Mouse (Mus musculus): ENCODE results near the gene Prpf8. TPM values are rescaled to one million over a fixed set of nuclear protein-coding genes. Genes with fewer than 3 reads are reported as not detected.

The Prpf8 gene
- total RNA-seq, 1 experiment, result 256 TPM

DNA sequence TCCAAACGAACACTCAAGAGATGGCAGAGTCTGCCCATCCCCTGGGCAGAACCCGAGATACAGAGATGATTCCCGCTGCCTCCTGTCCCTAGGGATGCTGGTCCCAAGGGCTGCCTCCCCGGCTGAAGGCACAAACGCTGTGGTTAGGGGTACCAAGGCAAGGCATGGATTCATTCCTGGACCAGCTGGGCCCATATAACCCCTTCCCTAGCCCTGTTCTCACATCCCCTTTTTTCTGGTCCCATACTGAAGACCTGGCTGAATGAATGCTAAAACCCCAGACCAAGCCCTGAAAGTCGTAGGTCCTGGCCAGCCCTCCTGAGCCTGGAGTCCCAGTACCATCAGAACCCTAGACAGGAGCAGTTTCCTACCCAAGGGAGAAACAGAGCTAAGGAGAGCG, 45.6 kb upstream of the Prpf8 start:
- H3K4me3 ChIP-seq (ENCODE audit: insufficient read depth in 1 of 2, low read depth in 1 of 2, low read length in 2 of 2, poor library complexity in 1 of 2, severe bottlenecking in 1 of 2), result no peak overlapping the region
- H3K9ac ChIP-seq (ENCODE audit: insufficient read depth, low read depth, low read length, poor library complexity, severe bottlenecking), result no peak overlapping the region
- in situ Hi-C loops (cut with MboI; ENCODE audit: low sequenced_read_pairs in 2 of 2, unreplicated experiment in 2 of 2), result no loop called here
- H3K27ac ChIP-seq (ENCODE audit: insufficient read depth, low read depth, low read length, poor library complexity, severe bottlenecking), result no peak overlapping the region
- no peaks in the 10 kb centered on the region for H3K36me3 ChIP-seq (ENCODE audit: control insufficient read depth, insufficient read depth, low read length, poor library complexity, severe bottlenecking)
- H3K4me1 ChIP-seq (ENCODE audit: control insufficient read depth in 2 of 2, insufficient read depth in 2 of 2, low read length in 2 of 2, poor library complexity in 1 of 2), result peaks cover 0 to 3% of the 10 kb centered on the region in 2 experiments; a peak in 1 of 4 replicates
- no peak for DNase-seq (ENCODE audit: low read depth, low spot score)
- TF ChIP-seq ZC3H11A (IDR thresholded peaks at IDR 0.05; ENCODE audit: borderline replicate concordance, low read depth, low read length) (no peak), MAFK (IDR thresholded peaks at IDR 0.05; ENCODE audit: insufficient read depth, low read depth, low read length) (no peak), CHD2 (IDR thresholded peaks at IDR 0.05; ENCODE audit: low read depth, low read length) (no peak), ZNF384 (IDR thresholded peaks at IDR 0.05; ENCODE audit: low read depth, low read length) (no peak), HCFC1 (IDR thresholded peaks at IDR 0.05; ENCODE audit: borderline replicate concordance, insufficient read depth, low read length) (no peak)
- H3K9me3 ChIP-seq (ENCODE audit: control insufficient read depth, insufficient read depth, low read depth, low read length), result no peaks in the 10 kb centered on the region

- no peak for DNase-seq (ENCODE audit: low read depth, low spot score)
- in situ Hi-C loops (cut with MboI; ENCODE audit: low sequenced_read_pairs in 2 of 2, unreplicated experiment in 2 of 2), result no loop called here
- Histone ChIP-seq H3K4me1 (ENCODE audit: control insufficient read depth in 2 of 2, insufficient read depth in 2 of 2, low read length in 2 of 2, poor library complexity in 1 of 2) (peaks cover 0 to 3% of the 10 kb centered on the region in 2 experiments; a peak in 1 of 4 replicates), H3K27ac (ENCODE audit: insufficient read depth, low read depth, low read length, poor library complexity, severe bottlenecking) (no peak overlapping the region), H3K4me3 (ENCODE audit: insufficient read depth in 1 of 2, low read depth in 1 of 2, low read length in 2 of 2, poor library complexity in 1 of 2, severe bottlenecking in 1 of 2) (no peak overlapping the region), H3K36me3 (ENCODE audit: control insufficient read depth, insufficient read depth, low read length, poor library complexity, severe bottlenecking) (no peaks in the 10 kb centered on the region), H3K9ac (ENCODE audit: insufficient read depth, low read depth, low read length, poor library complexity, severe bottlenecking) (no peak overlapping the region), H3K9me3 (ENCODE audit: control insufficient read depth, insufficient read depth, low read depth, low read length) (no peaks in the 10 kb centered on the region)
- no peak for TF ChIP-seq CHD2 (IDR thresholded peaks at IDR 0.05; ENCODE audit: low read depth, low read length)
- TF ChIP-seq HCFC1 (IDR thresholded peaks at IDR 0.05; ENCODE audit: borderline replicate concordance, insufficient read depth, low read length), result no peak
- TF ChIP-seq MAFK (IDR thresholded peaks at IDR 0.05; ENCODE audit: insufficient read depth, low read depth, low read length), result no peak
- TF ChIP-seq ZC3H11A (IDR thresholded peaks at IDR 0.05; ENCODE audit: borderline replicate concordance, low read depth, low read length), result no peak
- no peak for TF ChIP-seq ZNF384 (IDR thresholded peaks at IDR 0.05; ENCODE audit: low read depth, low read length)
Measured at GRCm38 (mm10) chr11:75441601-75442000, 45.0 kb upstream of the Prpf8 start.

DNA sequence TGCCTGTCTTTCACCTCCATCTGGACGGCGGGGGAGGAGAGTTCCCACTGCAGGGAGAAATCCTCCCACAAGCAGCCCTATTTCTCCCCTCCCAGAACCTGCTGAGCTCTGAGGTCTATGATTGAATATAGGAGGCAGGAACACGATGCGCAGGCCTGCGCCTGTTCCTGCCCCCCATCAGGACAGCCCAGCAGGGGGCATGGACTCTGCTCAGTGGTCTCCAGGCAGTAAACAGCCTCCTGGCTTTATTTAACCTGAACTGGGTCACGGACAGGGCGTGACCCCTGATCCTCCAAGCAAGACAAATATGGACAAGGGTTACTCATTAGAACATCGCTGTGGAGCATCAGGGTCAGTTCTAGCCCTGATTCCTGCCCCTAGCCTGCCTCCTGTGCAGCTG, 42.9 kb upstream of the Prpf8 start:
- H3K27ac ChIP-seq (ENCODE audit: insufficient read depth, low read depth, low read length, poor library complexity, severe bottlenecking), result no peak overlapping the region
- TF ChIP-seq HCFC1 (IDR thresholded peaks at IDR 0.05; ENCODE audit: borderline replicate concordance, insufficient read depth, low read length) (no peak), ZNF384 (IDR thresholded peaks at IDR 0.05; ENCODE audit: low read depth, low read length) (no peak), CHD2 (IDR thresholded peaks at IDR 0.05; ENCODE audit: low read depth, low read length) (no peak), MAFK (IDR thresholded peaks at IDR 0.05; ENCODE audit: insufficient read depth, low read depth, low read length) (no peak), ZC3H11A (IDR thresholded peaks at IDR 0.05; ENCODE audit: borderline replicate concordance, low read depth, low read length) (no peak)
- H3K4me1 ChIP-seq (ENCODE audit: control insufficient read depth in 2 of 2, insufficient read depth in 2 of 2, low read length in 2 of 2, poor library complexity in 1 of 2), result peaks cover 0 to 3% of the 10 kb centered on the region in 2 experiments; a peak in 1 of 4 replicates
- no peaks in the 10 kb centered on the region for H3K9me3 ChIP-seq (ENCODE audit: control insufficient read depth, insufficient read depth, low read depth, low read length)
- H3K9ac ChIP-seq (ENCODE audit: insufficient read depth, low read depth, low read length, poor library complexity, severe bottlenecking), result no peak overlapping the region
- H3K4me3 ChIP-seq (ENCODE audit: insufficient read depth in 1 of 2, low read depth in 1 of 2, low read length in 2 of 2, poor library complexity in 1 of 2, severe bottlenecking in 1 of 2), result no peak overlapping the region
- H3K36me3 ChIP-seq (ENCODE audit: control insufficient read depth, insufficient read depth, low read length, poor library complexity, severe bottlenecking), result peaks cover 4% of the 10 kb centered on the region; the same call in 1 of the 2 replicates
- DNase-seq (ENCODE audit: low read depth, low spot score), result no peak
- in situ Hi-C loops (cut with MboI; ENCODE audit: low sequenced_read_pairs in 2 of 2, unreplicated experiment in 2 of 2), result no loop called here

DNA sequence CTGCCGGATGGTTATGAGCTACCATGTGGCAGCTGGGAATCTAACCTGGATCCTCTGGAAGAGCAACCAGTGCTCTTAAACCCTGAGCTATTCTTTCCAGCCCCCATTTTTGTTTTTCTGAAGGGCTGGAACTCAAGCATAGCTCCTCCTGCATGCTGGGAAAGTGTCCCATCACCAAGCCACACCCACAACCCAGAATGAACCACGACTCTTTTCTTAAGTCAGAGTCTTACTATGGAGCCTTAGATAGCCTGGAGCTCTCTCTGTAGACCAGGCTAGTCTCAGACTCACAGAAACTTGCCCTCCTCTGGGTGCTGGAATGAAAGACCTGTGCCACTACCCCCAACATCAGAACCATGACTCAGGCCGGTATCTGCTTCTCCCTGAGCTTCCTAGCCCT, 38.0 kb upstream of the Prpf8 start:
- no peak overlapping the region for H3K4me3 ChIP-seq (ENCODE audit: insufficient read depth in 1 of 2, low read depth in 1 of 2, low read length in 2 of 2, poor library complexity in 1 of 2, severe bottlenecking in 1 of 2)
- H3K9me3 ChIP-seq (ENCODE audit: control insufficient read depth, insufficient read depth, low read depth, low read length), result no peaks in the 10 kb centered on the region
- no peak for TF ChIP-seq CHD2 (IDR thresholded peaks at IDR 0.05; ENCODE audit: low read depth, low read length)
- no peak for TF ChIP-seq MAFK (IDR thresholded peaks at IDR 0.05; ENCODE audit: insufficient read depth, low read depth, low read length)
- no peak for TF ChIP-seq HCFC1 (IDR thresholded peaks at IDR 0.05; ENCODE audit: borderline replicate concordance, insufficient read depth, low read length)
- no peak for TF ChIP-seq ZNF384 (IDR thresholded peaks at IDR 0.05; ENCODE audit: low read depth, low read length)
- no peak for TF ChIP-seq ZC3H11A (IDR thresholded peaks at IDR 0.05; ENCODE audit: borderline replicate concordance, low read depth, low read length)
- in situ Hi-C loops (cut with MboI; ENCODE audit: low sequenced_read_pairs in 2 of 2, unreplicated experiment in 2 of 2), result no loop called here
- no peak for DNase-seq (ENCODE audit: low read depth, low spot score)
- no peak overlapping the region for H3K9ac ChIP-seq (ENCODE audit: insufficient read depth, low read depth, low read length, poor library complexity, severe bottlenecking)
- peaks cover 9% of the 10 kb centered on the region; the same call in 1 of the 2 replicates for H3K36me3 ChIP-seq (ENCODE audit: control insufficient read depth, insufficient read depth, low read length, poor library complexity, severe bottlenecking)
- peaks cover 0 to 4% of the 10 kb centered on the region in 2 experiments; a peak in 1 of 4 replicates for H3K4me1 ChIP-seq (ENCODE audit: control insufficient read depth in 2 of 2, insufficient read depth in 2 of 2, low read length in 2 of 2, poor library complexity in 1 of 2)
- H3K27ac ChIP-seq (ENCODE audit: insufficient read depth, low read depth, low read length, poor library complexity, severe bottlenecking), result no peak overlapping the region
